Mouse (Mus musculus) liver, postnatal 0 days (tissue): ENCODE data around the gene Wfdc12.

Source experiments
- CTCF ChIP-seq: sonication (generic); IDR thresholded peaks from 2 replicates; pipeline ENCODE4 v1.5.1; 2016; ENCODE audit warnings: antibody characterized with exemption, low read depth
- EP300 ChIP-seq: IDR thresholded peaks from 2 replicates; pipeline ENCODE4 v1.6.1; 2016; ENCODE audit warnings: antibody characterized with exemption, low read depth, mild to moderate bottlenecking

GRCm38 (mm10) chr2:164167752-164168570 lies 22.4 kb downstream of the Wfdc12 start:
- TF ChIP-seq CTCF: no peak
- no peak for TF ChIP-seq EP300
